Mouse (Mus musculus): ENCODE measurements at regions not wholly inside any gene's neighbourhood (a gene's known extent, or its start where the extent isn't known, plus 50 kb on each side); places are given as distances from the start of the nearest gene placed in this dataset.

GRCm38 (mm10) chr6:13305873-13306272 lies 81.1 kb upstream of the Vwde start:
- DNase-seq: no peak

GRCm38 (mm10) chr6:13298171-13298570 lies 73.4 kb upstream of the Vwde start:
- DNase-seq: no peak

GRCm38 (mm10) chr6:13297110-13297509 lies 72.3 kb upstream of the Vwde start:
- DNase-seq: no peak

- DNase-seq: no peak
Observed at GRCm38 (mm10) chr6:13296041-13296440, 71.3 kb upstream of the Vwde start.

GRCm38 (mm10) chr6:13294393-13294792 lies 69.6 kb upstream of the Vwde start:
- no peak for DNase-seq

- peak; percentile 20 to 46 for DNase-seq
Observed at GRCm38 (mm10) chr6:13288500-13288899, 63.7 kb upstream of the Vwde start.

- DNase-seq: no peak
Observed at GRCm38 (mm10) chr6:13287812-13288211, 63.0 kb upstream of the Vwde start.

- DNase-seq: no peak
Observed at GRCm38 (mm10) chr6:13286542-13287273, 61.9 kb upstream of the Vwde start.

- DNase-seq: peak; percentile 14 to 43
Observed at GRCm38 (mm10) chr6:13280835-13281234, 56.1 kb upstream of the Vwde start.

All from kidney, postnatal 36 days (tissue).